Mouse (Mus musculus) liver, adult 2 months (tissue): ENCODE results near the gene Gm20388.

Experiments
- CTCF ChIP-seq: fragments of 200-500 bp; IDR thresholded peaks from 2 replicates; pipeline ENCODE4 v1.5.1; 2011; ENCODE audit warnings: low read depth, low read length, control low read depth
- POLR2A ChIP-seq: fragments of 200-500 bp; IDR thresholded peaks from 2 replicates; pipeline ENCODE4 v1.6.1; 2011; ENCODE audit warnings: low read length, control low read depth; ENCODE audit not compliant: insufficient read depth; ENCODE audit errors: extremely low read depth

DNA sequence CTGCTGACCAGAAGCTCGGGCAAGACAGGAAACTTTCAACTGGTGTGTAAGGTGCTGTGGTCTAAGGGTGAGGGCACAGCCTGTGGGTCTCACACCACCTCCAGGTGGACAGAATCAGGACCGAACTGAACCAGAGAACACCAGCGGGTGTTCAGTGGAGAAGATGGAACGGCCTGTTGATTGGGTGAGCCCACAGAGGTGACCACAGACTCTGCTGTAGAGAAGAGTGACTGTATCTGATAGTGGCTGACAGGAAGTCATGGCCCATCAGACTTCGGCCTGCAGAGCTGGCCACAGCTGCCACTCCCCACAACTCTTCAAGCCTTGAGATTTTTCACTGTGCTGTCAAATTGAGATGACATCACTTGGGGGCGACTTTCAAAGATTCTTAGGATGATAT, 3808.6 kb downstream of the Gm20388 start:
- TF ChIP-seq CTCF (no peak), POLR2A (no peak)
